Mouse (Mus musculus) bone marrow macrophage, adult 2 months (primary cell): ENCODE results near the gene Amacr. TPM values are rescaled to one million over a fixed set of nuclear protein-coding genes. Genes with fewer than 3 reads are reported as not detected.

Experiments used
- H3K27ac ChIP-seq: 2 replicates; pipeline ENCODE4 v1.5.1; 2012; ENCODE audit warnings: low read depth, low read length; ENCODE audit not compliant: insufficient read depth
- H3K4me1 ChIP-seq: 2 replicates; pipeline ENCODE4 v1.6.1; 2012; ENCODE audit warnings: low read length; ENCODE audit not compliant: control insufficient read depth, insufficient read depth
- H3K4me3 ChIP-seq: 2 replicates; pipeline ENCODE4 v1.5.1; 2012; ENCODE audit warnings: mild to moderate bottlenecking, low read length, moderate library complexity; ENCODE audit not compliant: insufficient read depth
- CTCF ChIP-seq: IDR thresholded peaks from 2 replicates; pipeline ENCODE4 v1.5.1; 2012; ENCODE audit warnings: low read depth, mild to moderate bottlenecking, low read length, moderate library complexity
- POLR2A ChIP-seq: IDR thresholded peaks from 2 replicates; pipeline ENCODE4 v1.6.1; 2012; ENCODE audit warnings: mild to moderate bottlenecking, low read depth, low read length, borderline replicate concordance
- polyA plus RNA-seq: library from polyadenylated mRNA; stranded (reverse); fragments of >200 nt; gene quantifications from 2 replicates; pipeline ENCODE4 v1.2.4, GENCODE M21; 2012; ENCODE audit not compliant: missing spikeins, insufficient read depth, insufficient read length

The Amacr gene
- polyA plus RNA-seq = 2.5 and 3.5 TPM in 2 replicates

DNA sequence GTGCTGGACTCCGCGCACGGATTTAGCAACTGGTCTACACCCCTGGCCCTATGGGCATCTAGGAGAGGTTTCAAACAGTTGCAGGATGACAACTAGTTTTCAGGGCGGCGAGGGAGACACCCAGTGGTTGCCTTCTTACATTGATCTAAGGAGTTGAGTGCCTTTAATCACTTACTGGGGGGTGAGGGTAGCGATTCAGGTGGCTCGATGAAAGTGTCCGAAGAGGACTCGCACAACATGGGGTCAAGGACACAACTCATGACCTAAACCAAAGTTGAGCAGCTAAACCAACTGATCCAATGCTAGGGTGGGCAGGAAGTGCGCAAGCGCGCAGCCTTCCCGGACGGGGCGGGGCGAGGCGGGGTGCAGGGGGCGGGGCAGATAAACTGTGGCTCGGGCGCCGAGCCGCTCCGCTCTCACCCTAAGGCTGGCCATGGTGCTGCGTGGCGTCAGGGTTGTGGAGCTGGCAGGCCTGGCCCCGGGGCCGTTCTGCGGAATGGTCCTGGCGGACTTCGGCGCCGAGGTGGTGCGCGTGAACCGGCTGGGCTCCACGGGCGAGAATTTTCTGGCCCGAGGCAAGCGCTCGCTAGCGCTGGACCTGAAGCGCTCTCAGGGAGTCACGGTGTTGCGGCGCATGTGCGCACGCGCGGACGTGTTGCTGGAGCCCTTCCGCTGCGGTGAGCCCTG, at the start of gene Amacr:
TSS of gene Amacr (plus strand) at position 380 of the 687 bp plus-strand sequence.
- H3K4me3 ChIP-seq = peak within 1 kb of the TSS; percentile 84
- H3K27ac ChIP-seq = peak within 1 kb of the TSS; percentile 64
- H3K4me1 ChIP-seq = peaks cover 4% of the 10 kb centered on the region
- TF ChIP-seq CTCF = peak; percentile 53; the same call in 1 of the 2 replicates
- no peak; the same call in 1 of the 2 replicates for TF ChIP-seq POLR2A

- Histone ChIP-seq H3K4me3 (no peak overlapping the region), H3K4me1 (peaks cover 7% of the 10 kb centered on the region; the same call in 1 of the 2 replicates), H3K27ac (no peak overlapping the region)
- TF ChIP-seq POLR2A (no peak), CTCF (no peak)
Observed at GRCm38 (mm10) chr15:10933930-10934329, 47.6 kb upstream of the Amacr start.

DNA sequence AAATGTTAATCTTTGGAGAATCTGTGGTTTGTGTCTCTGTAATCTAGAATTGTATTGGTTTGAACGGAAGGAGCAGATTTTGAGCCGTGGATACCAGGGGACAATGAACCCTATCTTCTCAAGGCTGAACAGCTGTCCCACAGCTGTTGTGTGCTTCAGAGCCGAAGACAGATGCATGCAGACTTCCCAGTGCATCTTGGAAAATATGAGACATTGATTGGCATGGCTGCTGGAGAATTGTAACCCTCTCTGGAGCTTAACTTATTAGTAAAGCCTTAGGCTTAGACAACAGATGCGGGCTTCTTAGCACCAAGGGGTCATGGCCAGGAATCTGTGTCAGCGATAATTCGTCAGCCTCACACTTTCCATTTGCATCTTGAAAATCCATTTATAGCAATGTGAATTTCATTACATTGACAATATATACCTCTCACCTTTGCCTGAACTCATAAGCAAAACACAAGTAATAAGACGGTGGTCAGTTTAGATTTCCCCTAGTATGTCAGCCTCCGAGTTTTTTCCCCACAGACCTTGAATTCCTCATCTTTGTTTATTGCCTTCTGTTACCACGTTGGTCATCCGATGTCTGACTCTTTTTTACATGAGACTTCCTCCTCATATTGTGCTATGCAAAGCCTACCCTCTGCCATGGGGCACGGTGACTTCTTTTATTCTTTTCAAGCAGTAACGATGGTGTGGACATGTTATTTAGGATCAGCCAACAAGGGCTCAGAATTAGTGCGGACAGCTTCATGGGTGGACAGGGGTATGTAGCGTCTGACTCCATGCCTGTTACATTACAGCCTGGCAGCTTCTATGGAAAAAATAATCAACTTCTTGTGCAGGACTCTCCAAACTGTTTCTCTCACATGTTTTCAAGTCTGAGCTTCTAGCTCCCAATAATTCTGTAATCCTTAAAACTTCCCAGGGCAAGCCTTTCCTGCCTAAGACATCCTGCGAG, 41.1 kb upstream of the Amacr start:
- TF ChIP-seq POLR2A (no peak), CTCF (no peak)
- no peaks in the 10 kb centered on the region for H3K4me1 ChIP-seq
- no peak overlapping the region for H3K4me3 ChIP-seq
- no peak overlapping the region for H3K27ac ChIP-seq

GRCm38 (mm10) chr15:10941901-10942300, 39.7 kb upstream of the Amacr start:
- TF ChIP-seq POLR2A = no peak
- no peak for TF ChIP-seq CTCF
- Histone ChIP-seq H3K4me1 (no peaks in the 10 kb centered on the region), H3K27ac (no peak overlapping the region), H3K4me3 (no peak overlapping the region)

- H3K4me3 ChIP-seq = no peak overlapping the region
- TF ChIP-seq CTCF (no peak), POLR2A (no peak)
- no peaks in the 10 kb centered on the region for H3K4me1 ChIP-seq
- H3K27ac ChIP-seq = no peak overlapping the region
Observed at GRCm38 (mm10) chr15:10947852-10948251, 33.7 kb upstream of the Amacr start.

DNA sequence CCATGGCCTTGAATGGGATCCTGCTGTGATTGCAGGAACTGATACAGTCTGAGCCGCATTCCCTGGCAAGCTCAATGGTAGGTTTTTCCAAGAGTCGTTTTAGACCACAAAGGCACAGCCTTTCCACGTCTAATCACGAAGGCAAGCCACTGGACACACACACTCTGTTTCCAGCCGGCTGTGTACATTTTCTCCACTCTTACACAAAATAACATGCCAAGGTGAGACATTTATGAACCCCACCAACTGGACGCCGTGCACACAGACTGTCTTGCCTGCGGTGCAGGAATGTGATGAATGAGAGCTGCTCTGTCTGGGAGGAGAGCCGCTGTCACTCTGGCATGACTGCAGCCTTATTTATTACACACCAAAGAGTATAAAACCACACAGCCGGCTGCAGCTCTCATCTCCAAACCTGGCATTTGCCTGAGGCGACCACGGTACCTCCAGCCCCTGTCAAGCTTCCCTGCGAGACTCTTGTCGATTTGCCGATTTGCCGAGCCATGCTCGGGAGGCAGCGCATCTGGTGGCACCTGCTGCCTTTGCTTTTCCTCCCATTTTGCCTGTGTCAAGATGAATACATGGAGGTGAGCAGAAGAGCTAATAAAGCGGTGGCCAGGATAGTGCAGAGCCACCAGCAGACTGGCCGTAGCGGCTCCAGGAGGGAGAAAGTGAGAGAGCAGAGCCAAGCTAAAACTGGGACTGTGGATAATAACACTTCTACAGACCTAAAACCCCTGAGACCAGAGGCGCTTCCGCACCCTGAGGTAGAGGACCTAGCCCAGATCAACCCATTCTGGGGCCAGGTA, 29.4 kb upstream of the Amacr start, which contains the start of gene C1qtnf3:
TSS of gene C1qtnf3 (plus strand) at position 382 of the 809 bp plus-strand sequence.
- TF ChIP-seq POLR2A = no peak
- TF ChIP-seq CTCF = no peak
- Histone ChIP-seq H3K4me3 (no peak within 1 kb of the TSS), H3K4me1 (peaks cover 3% of the 10 kb centered on the region; the same call in 1 of the 2 replicates), H3K27ac (no peak within 1 kb of the TSS)

DNA sequence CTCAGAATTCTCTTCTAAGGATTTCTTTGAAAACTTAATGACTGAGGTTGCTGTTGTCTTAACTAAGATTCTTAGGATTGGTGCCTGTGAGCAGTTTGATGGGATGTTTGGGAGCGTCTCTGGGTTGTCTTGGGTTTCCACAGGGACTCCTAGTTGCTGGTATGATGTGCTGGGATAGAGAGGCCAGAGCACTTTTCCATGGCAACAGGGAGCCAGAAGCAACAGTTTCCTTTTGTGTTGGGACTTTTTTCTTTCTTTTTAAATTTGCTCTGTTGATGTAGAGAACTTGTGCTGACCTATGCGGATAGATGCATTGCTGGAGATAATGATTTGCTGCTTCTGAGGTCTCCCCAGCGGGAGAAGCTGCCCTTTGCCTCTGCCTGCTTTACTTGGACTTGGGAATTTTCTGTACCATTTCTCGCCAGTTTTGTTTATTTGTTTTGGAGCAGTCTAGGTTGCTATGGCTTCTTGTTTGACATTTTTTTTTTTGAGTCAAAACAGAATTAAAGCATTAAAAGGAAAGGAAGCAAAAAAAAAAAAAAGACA, 28.7 kb upstream of the Amacr start:
- TF ChIP-seq CTCF = no peak
- no peak for TF ChIP-seq POLR2A
- Histone ChIP-seq H3K4me1 (peaks cover 3% of the 10 kb centered on the region; the same call in 1 of the 2 replicates), H3K27ac (no peak overlapping the region), H3K4me3 (no peak overlapping the region)

DNA sequence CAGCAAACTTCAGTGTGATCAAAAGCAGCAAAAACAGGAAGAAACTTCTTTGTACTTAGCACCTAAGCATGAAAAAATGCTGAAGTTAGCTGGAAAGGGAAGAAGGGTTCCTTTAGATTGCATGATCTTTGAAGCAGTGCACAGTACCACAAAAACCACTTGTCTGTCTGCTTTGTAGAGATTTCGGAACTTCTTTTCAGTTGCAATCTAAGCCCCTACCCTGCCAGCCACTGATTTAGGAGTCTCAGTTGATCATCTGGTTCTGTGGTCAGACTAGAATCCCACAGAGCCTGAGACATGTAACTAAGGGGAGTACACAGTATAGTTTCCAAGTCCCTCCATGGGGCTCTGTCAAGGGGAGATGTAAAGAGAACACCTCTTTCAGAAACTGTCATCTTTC, 28.1 kb upstream of the Amacr start:
- no peak overlapping the region for H3K27ac ChIP-seq
- H3K4me3 ChIP-seq = no peak overlapping the region

More for the DNA sequence above, 28.1 kb upstream of the Amacr start:
- no peak for TF ChIP-seq POLR2A
- TF ChIP-seq CTCF = no peak
- peaks cover 3% of the 10 kb centered on the region; the same call in 1 of the 2 replicates for H3K4me1 ChIP-seq
